8 mouse cellular contexts compared by ENCODE assay signal in the genomic region with DNA sequence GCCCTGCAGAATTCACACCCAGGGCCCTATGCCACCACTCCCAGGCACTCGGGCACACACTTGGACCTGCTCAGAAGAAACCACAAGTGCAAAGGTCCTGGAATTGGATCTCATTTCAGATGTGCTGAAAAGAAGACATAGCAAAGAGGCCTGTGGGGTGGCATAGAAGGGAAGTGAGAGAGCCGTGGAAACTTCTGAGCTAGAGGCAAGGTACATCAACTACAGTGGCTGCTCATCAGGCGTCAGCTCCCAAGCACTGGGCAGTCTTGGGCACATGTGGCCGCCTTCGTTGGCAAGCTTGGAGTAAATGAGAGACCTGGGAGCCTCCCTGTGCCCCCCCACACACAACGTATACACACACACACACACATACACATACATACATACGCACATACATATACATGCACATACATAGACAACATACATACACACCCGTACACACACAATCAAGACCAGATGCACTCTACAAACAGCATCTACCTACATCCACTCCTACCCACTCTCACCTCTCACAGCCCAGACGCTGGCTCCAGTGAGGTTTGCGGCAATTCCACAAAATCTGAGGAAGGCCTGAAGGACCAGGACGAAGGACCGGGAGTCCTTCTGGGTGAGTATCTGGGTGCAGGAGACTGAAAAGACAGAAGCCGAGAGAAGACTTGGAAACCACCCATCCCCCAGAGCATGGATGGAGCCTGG. TPM values are rescaled to one million over a fixed set of nuclear protein-coding genes. Genes with fewer than 3 reads are reported as not detected.
DNase-seq lines count a peak whose midpoint lies in the region; ATAC-seq lines count a peak whose summit lies in the region.

Angptl6 (minus strand) TSS at position 631 of the 696 bp plus-strand sequence.

- H3K27me3 ChIP-seq in limb, embryonic 11.5 days (ENCODE audit: control insufficient read depth, insufficient read depth, low read length): 0 out of 2 replicates have a peak, but pooled peaks cover 4% of the 10 kb centered on the region
- no peaks in the 10 kb centered on the region for H3K27me3 ChIP-seq in splenic B cell, adult 2 months (ENCODE audit: control insufficient read depth, insufficient read depth, low read length, poor library complexity, severe bottlenecking)

- no peak for ATAC-seq in frontal cortex, adult (ENCODE audit: low TSS enrichment)
- 0 out of 2 replicates have a peak, but pooled peaks have one; percentile 1 for ATAC-seq in limb, embryonic 11.5 days (ENCODE audit: insufficient number of reproducible peaks, low FRiP score, low TSS enrichment, low read depth)

- H3K27ac ChIP-seq in limb, embryonic 11.5 days (replicated peaks; ENCODE audit: low read depth, low read length): peak within 1 kb of the TSS; percentile 60; the same call in 1 of the 2 replicates

- DNase-seq in frontal cortex, adult 2 months (ENCODE audit: extremely low spot score in 1 of 2, low spot score in 1 of 2): no peak
- peak; percentile 30 to 53 for DNase-seq in right cerebral cortex, postnatal 10 days (ENCODE audit: low spot score in 2 of 2)
- no peak for DNase-seq in right cerebral cortex, postnatal 25 days
- DNase-seq in limb, embryonic 11.5 days (ENCODE audit: low spot score): no peak
- peak; percentile 29 for DNase-seq in splenic B cell, adult 2 months (ENCODE audit: low read depth, low spot score)
- no peak for DNase-seq in frontal cortex, postnatal 10 days (ENCODE audit: low spot score in 2 of 2)
- DNase-seq in cerebellum, adult 18-20 months: no peak

- peak within 1 kb of the TSS; percentile 63 for H3K4me2 ChIP-seq in limb, embryonic 11.5 days (ENCODE audit: low read depth, severe bottlenecking)

- H3K36me3 ChIP-seq in limb, embryonic 11.5 days (ENCODE audit: control insufficient read depth, insufficient read depth, low read length): no peaks in the 10 kb centered on the region
- H3K36me3 ChIP-seq in splenic B cell, adult 2 months (ENCODE audit: control insufficient read depth, insufficient read depth, low read length, poor library complexity, severe bottlenecking): no peaks in the 10 kb centered on the region

- no peaks in the 10 kb centered on the region for H3K9me3 ChIP-seq in limb, embryonic 11.5 days (ENCODE audit: control insufficient read depth, low read length)

- peak within 1 kb of the TSS; percentile 75 for H3K9ac ChIP-seq in limb, embryonic 11.5 days (ENCODE audit: low read length)

- peak within 1 kb of the TSS; percentile 37 for H3K4me3 ChIP-seq in limb, embryonic 11.5 days (ENCODE audit: low read depth, low read length)

- H3K4me1 ChIP-seq in limb, embryonic 11.5 days (ENCODE audit: control insufficient read depth, insufficient read depth, low read length): no peaks in the 10 kb centered on the region

- 89% methylated on average over 13 of the region's 13 CpGs for WGBS in limb, embryonic 11.5 days

RNA-seq across cellular contexts. Expression of gene Angptl6, which starts in this region (rescaled TPM):
- polyA plus RNA-seq in frontal cortex, adult 2 months (2012; rRNA removed): 11.5 and 13.6 TPM in 2 replicates
- 2.6 TPM in 2 replicates for polyA plus RNA-seq in limb, embryonic 11.5 days (2014; fragmentation: Nextera tagmentation; extraction: Ambion mirVana)

Comparison
In these comparisons a context has a peak if more than half of its experiments do, and no peak if none do; other contexts are left out.
1. DNase-seq: peak in right cerebral cortex, postnatal 10 days (2 of 2) and splenic B cell, adult 2 months (single experiment); none in frontal cortex, adult 2 months (0 of 2), right cerebral cortex, postnatal 25 days (single experiment), limb, embryonic 11.5 days (single experiment), frontal cortex, postnatal 10 days (0 of 2) and cerebellum, adult 18-20 months (0 of 2).